Mouse (Mus musculus): ENCODE measurements at regions not wholly inside any gene's neighbourhood (a gene's known extent, or its start where the extent isn't known, plus 50 kb on each side); places are given as distances from the start of the nearest gene placed in this dataset.

DNA sequence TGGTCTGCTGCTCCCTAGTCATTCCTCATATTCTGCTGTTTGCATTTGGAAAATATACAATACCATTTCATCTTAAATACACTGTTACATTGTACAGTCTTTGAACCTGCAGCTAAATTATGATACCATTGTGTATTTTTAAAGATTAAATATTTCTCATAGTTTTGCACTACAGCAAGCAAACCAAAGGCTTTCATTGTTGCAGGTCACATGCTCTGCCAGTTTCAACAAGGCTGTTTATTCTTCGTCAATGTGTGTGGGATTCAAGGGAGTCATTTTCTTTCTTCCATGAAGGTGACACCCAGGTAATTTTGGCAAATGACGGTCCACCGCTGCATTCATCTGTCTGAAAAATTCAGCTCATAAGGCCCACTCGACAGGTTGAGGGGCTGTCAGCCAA is 200.9 kb upstream of the Lrig1 start:
- no peak for DNase-seq (ENCODE audit: low spot score)

DNA sequence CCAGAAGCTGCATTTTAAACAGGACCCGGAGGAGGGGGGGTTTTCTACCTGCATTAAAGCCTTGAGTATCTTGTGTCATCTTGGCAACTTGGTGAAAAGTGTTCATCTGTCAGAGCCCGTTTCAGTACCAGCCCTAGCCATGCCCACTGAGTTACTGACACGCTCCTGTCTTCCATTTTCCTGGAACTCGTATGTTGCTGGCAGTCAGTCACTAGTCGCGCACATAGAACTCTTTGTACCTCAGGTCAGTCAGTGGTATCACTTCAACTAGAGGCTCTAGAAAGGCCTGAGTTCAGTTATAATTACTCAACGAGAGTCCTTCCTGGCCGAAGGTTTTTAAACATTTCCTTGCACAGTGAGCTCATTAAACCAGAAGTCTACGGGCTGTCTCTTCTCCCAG is 198.9 kb upstream of the Lrig1 start:
- DNase-seq (ENCODE audit: low spot score), result no peak

DNA sequence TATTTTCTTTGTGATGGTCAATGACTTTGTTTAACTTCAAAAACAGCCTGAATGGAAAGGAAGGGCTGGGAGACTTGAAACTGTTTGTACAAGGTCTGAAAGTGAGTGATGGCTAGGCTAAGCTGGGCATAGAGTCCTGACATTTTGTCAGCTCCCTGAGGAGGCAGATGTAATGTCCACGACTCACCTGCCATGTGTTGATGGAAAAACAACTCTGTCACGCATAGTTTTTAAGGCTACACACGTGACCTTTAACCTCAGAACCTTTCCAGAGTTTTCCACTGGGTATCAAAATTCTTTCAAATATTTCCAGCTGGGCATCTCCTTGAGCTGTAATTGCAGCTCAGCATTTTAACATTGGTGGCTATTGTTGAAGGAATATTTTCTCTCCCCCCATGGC is 190.2 kb upstream of the Lrig1 start:
- DNase-seq (ENCODE audit: low spot score), result no peak

DNA sequence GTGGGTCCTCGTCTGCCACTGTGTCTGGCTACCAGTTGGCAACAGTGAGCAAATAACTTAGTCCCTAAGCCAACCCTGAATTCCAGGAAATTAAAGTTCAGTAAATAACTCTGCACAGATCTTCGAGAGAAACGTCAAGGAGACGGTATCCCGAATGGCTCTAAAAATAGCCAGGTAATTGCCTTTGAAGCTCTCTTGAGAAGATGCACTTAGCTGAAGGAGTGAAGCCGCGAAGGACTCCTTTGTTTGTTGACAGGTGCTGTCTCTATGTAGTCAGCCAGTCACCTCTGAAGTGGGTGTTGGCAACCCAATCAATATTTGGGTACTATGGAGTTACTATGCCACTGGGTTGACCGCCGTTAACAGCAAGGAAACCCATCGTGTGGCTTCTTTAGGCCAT is 189.3 kb upstream of the Lrig1 start:
- no peak for DNase-seq (ENCODE audit: low spot score)

DNA sequence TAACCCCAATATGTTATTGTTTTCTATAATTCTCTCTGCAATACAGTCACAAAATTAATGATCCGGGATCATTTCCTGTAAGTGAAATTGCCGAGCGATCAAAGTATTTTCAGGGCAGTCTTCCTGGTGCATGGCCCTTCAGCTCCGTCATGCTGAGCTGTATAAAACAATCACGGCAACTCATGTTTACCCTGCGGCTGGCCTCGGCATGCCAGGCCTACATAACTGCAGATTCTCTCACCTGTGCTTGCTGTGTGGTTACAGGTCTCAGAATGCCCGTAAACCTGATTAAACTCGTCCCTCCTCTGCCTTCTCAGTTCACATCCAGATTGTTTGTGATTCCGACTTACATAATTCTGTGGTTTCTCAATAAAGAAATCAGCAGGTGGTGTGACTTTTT is 181.2 kb upstream of the Lrig1 start:
- DNase-seq (ENCODE audit: low spot score), result no peak

- DNase-seq (ENCODE audit: low spot score), result no peak
Observed at GRCm38 (mm10) chr6:94875841-94876240, 175.9 kb upstream of the Lrig1 start.

DNA sequence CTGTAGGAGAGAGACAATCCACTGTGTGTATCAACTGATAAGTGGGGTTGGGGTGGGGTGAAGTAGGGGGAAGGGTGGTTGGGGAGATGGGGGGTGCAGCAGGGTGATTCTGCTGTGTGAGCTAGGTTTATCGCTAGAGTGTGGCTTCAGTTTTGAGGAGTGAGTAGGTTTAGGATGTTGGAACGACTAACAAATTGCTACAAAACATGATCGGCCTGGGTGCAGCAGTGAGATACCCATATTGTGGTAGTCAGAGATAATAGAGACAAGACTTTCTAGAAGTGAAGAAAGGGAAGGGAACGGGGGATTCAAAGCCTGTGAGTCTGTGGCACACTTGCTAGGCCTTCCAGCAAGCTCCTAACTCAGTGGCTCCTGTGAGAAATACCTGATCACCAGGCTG is 175.1 kb upstream of the Lrig1 start:
- no peak for DNase-seq (ENCODE audit: low spot score)

DNA sequence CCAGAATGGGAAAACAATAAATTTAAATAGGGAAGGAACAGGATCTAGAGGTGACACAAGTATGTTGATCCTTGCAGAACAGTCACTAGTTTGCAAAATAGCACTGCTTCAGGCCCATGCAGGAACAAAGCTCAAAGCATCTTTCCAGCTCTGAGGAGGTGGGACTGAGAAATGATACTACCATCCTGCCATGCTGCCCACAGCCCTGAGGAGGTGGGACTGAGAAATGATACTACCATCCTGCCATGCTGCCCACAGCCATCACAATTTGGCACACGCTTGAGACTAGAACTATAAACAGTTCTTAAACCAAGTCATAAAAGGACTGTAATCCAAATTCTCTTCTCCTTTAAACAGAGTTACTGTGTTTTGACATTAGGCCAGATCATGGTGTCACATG is 174.5 kb upstream of the Lrig1 start:
- no peak for DNase-seq (ENCODE audit: low spot score)

DNA sequence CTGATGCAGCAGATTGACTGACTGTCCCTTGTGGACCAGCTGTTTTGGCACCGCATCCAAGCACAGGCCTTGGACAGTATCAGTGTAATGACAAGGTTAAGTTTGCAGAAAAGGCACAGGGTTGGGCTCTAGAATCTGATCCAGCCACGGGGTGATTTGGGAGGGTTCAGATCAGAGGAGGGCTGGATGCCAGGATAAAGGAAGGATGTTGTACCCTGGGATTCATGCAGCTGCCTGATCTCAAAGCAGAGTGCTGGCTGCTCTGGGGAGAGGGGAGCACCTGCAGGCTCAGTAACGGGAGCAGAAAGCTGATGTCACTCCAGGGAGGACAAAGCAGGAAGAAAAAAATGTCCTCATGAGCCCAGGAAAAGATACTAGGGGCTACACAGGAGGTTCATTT is 168.0 kb upstream of the Lrig1 start:
- DNase-seq (ENCODE audit: low spot score), result no peak

DNA sequence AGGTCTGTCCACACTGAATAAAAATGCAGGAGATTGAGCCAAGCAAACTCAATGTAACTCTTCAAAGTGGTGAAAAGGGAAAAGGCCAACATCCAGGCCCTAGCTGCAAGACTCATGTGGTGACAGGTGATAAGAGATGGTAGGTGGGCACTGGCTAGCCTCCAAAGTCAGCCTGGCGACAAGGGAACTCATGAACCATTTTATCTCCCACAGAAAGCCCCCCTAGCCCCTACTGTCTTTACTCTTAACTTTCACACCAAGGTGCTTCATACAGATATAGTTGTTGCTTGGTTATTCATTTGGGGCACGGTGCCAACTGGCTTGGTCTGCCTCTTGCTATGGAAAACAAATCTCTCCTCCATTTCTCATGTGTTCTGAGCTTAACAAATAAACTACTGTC is 165.5 kb upstream of the Lrig1 start:
- DNase-seq (ENCODE audit: low spot score), result no peak

GRCm38 (mm10) chr6:94858121-94858621 is 158.2 kb upstream of the Lrig1 start:
- no peak for DNase-seq (ENCODE audit: low spot score)

DNA sequence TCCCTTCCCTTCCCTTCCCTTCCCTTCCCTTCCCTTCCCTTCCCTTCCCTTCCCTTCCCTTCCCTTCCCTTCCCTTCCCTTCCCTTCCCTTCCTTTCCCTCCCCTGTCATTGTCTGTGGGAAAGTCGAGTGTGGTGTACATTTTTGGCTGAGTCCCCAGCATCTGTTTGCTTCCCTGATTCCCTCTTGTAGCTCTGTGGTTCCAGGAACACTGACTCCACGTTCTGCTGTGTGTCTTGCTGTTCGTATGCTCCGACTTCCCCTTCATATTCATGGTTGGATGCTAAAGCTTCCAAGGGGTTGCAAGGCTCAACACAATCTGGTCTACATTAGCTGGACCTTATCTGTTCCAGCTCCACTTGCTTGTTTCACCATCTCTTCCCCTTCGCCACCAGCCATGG is 150.2 kb upstream of the Lrig1 start:
- no peak for DNase-seq (ENCODE audit: low spot score)

DNA sequence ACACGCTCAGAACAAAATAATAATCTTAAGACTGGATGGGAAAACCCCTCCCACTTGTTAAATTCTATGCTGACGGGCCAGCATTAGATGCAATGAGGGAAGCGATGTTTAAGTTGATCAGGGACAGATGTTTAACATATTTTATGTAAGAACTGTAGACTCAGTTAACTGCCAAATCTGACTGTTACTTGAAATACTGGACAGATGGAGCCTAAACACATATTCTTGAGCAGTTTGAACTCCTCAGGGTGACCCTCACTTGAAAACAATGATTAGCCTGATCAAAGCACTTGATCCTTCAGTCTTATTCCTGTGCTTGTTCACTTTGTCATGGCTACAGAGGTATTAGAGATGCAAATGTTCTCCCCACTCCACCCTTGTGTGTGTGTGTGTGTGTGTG is 149.6 kb upstream of the Lrig1 start:
- DNase-seq (ENCODE audit: low spot score), result no peak

- DNase-seq (ENCODE audit: low spot score), result no peak
Observed at GRCm38 (mm10) chr6:94848437-94848836, 148.5 kb upstream of the Lrig1 start.

DNA sequence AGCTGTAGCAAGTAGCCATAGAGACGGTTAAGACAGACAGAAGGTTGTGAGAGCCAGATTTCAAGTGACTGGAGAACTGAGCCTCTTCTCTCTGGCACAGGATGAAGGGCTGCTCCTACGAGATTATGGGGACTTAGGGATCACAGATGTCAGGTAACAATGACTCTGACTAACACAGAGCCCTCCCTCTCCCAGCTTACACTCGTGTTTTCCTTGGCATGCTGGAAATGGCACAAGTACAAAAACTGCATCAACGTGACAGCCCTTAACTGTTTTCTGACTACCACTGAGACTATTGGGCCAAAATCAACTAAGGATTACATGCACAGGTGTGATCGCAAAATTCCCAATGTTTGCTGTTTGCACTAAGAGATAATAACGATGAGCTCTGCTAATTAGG is 145.9 kb upstream of the Lrig1 start:
- no peak for DNase-seq (ENCODE audit: low spot score)

DNA sequence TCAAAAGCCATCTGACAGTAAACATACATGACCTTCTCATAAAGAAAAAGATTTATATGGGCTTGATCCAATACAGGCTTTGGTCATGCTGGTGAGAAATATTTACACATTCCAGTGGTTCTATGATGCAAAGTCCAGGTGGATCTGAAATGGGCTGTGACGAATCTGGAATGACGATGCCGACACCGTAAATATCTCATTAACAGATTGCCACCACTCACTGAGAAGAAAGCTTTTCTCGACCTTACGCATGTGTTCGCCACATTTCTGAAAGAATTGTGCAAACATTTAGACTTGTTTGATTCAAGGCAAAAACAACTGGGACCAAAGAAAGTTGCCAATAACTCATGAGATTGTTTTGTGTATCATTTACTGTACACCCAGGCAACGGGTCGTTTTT is 142.9 kb upstream of the Lrig1 start:
- no peak for DNase-seq (ENCODE audit: low spot score)

GRCm38 (mm10) chr6:94841881-94842280 is 141.9 kb upstream of the Lrig1 start:
- no peak for DNase-seq (ENCODE audit: low spot score)

GRCm38 (mm10) chr6:94835742-94836141 is 135.8 kb upstream of the Lrig1 start:
- DNase-seq (ENCODE audit: low spot score), result no peak

- DNase-seq (ENCODE audit: low spot score), result no peak
Observed at GRCm38 (mm10) chr6:94834551-94834950, 134.6 kb upstream of the Lrig1 start.

- no peak for DNase-seq (ENCODE audit: low spot score)
Observed at GRCm38 (mm10) chr6:94830801-94831200, 130.8 kb upstream of the Lrig1 start.

DNA sequence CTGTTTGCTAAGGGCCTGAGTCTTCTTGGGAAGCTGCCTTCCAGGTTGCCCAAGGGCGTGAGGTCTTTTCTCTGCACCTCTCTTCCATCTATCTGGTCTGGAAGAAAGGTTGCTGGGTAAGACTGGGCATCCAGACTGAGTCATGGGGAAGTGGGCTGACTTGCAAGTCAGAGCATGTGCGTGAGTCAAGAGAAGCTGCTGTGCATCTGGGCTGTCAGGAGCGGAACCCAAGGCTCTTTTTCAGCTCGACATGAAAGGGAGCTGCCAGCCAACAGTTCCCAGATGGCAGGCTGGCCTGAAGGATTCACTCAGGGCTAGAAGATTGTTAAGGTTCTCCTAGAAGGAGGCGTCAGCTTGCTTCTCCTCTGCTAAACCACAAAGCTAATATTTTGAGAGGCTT is 129.3 kb upstream of the Lrig1 start:
- no peak for DNase-seq (ENCODE audit: low spot score)

- no peak for DNase-seq (ENCODE audit: low spot score)
Observed at GRCm38 (mm10) chr6:94826656-94827055, 126.7 kb upstream of the Lrig1 start.

DNA sequence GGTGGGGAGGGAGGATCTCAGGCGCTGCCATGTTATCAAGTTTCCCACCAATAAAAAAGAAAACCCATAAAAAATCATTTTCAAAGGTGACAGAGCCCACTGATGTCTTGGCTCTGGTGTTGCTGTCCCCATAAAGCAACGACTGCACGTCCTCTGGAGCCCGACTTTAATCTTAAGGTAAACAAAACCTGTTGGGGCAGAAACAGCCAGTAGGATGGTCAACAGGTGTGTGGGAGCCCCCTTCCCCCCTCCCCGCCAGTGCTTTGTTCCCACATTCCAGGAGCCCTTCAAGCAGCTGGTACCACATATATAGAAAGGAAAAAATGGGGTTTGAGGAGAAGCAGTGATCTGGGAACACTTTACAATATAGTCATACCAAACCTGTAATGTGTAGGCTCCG is 118.3 kb upstream of the Lrig1 start:
- DNase-seq (ENCODE audit: low spot score), result no peak

DNA sequence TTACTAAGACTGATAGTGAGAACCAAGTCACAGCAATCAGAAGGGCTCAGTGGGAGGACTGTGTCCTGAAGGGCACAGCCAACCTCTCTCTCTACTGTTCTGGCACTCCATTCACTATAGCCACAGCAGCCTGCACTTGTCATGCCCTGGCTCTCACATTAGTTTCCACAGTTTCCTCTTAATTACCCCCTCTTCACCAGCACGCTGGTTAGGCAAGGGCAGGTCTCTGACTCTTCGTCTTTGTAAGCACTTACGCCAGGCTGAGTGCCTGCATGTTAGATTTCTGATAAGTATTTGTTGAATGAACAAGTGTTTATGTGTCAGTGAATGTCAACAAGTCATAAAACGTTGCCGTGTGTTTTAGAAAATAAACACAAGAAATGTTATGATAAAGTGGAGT is 116.2 kb upstream of the Lrig1 start:
- no peak for DNase-seq (ENCODE audit: low spot score)

DNA sequence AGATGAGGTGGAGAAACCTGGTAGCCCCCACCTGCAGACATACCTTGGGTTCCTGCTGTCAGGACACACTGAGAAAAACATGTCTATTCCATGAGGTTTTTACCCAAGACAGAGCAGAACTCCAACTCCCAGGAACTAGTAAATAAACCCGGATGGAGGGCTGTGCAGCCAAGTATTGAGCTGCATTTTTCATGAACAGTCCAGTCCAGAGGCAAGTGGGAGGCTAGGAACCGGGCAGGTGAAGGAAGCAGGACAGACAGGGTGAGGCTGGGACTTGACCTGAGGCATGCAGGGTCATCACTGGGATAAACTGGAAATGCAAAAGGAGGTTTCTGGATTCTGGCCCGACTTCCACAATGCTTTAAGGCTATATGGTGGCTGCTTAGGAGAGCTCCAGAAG is 114.8 kb upstream of the Lrig1 start:
- DNase-seq (ENCODE audit: low spot score), result no peak

Data from layer of hippocampus, adult 9-10 months (tissue).